Mouse (Mus musculus): ENCODE measurements around the gene Map4k1. TPM values are rescaled to one million over a fixed set of nuclear protein-coding genes. Genes with fewer than 3 reads are reported as not detected.

Gene Map4k1
- polyA plus RNA-seq, 1 experiment from 2014 or later = 10.6 TPM

DNA sequence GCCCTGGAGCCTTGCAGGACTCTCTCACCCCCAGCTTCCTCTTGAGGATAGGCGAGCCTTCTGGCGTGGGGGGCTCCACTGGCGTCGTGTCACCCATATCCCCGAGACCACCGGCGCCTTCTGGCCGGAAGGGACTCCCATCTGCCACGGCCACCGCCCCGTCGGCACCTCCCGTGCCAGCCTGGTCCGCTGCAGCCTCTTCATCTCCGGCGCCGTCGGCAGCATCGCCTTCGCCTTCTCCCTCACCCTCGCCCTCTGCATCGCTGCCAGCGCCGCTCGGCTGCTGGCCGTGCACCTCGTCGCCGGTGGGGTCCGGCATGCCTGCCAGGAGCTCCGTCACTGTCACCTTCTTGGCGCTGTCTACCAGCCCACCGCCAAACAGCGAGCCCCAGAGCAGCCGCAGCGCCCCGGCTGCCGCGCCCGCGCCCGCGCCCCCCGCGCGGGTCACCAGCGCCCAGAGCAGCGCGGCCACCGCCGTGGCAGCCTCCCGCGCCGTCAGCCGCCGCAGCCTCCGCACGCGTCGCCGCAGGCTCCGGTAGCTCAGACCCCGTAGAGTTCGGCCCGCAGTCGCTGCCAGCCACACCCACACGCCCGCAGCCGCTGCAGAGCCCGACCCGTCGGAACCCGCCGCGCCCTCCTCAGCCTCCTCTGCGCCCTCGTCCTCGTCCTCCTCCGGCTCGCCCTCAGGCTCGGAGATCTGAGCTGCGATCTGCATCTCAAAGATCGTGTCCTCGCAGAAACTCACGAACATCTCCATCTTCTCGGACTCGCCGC lies 37.8 kb downstream of the Map4k1 start:
- Histone ChIP-seq H3K27me3 (peaks cover 42% of the 10 kb centered on the region), H3K9ac (peak overlapping the region; percentile 31; the same call in 1 of the 2 replicates), H3K4me1 (replicated peaks) (peaks cover 9% of the 10 kb centered on the region), H3K4me2 (peak overlapping the region; percentile 62), H3K27ac (replicated peaks) (no peak overlapping the region), H3K4me3 (peak overlapping the region; percentile 40), H3K36me3 (no peaks in the 10 kb centered on the region), H3K9me3 (no peaks in the 10 kb centered on the region)
- 3% methylated on average over 72 of the region's 88 CpGs for WGBS
- ATAC-seq (ENCODE audit: low FRiP score, low read depth) = 0 out of 2 replicates have a peak, but pooled peaks have one; percentile 19

DNA sequence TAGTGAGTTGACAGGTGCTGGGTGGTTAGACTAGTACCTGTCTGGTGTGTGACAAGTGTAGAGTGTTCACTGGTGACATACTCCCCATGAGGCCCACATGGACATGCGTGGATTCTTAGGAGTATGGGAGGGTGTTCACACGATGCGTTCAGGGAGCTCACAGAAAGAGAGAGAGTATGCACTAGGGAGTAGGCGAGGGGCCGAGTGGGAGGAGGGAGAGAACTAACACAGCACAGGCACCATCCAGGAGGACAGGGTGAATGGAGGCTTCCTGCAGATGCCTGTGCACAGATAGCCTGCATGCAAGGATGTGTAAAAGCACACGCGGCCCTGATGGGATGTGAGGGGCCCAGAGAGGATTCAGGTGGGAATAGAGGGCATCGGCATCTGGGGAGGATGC lies 40.6 kb downstream of the Map4k1 start:
- no peak overlapping the region for H3K27ac ChIP-seq (replicated peaks)
- 89% methylated on average over 8 of the region's 8 CpGs for WGBS
- peaks cover 9% of the 10 kb centered on the region for H3K4me1 ChIP-seq (replicated peaks)
- no peaks in the 10 kb centered on the region for H3K36me3 ChIP-seq
- ATAC-seq (ENCODE audit: low FRiP score, low read depth) = no peak
- H3K27me3 ChIP-seq = peaks cover 42% of the 10 kb centered on the region
- no peaks in the 10 kb centered on the region for H3K9me3 ChIP-seq
- no peak overlapping the region for H3K4me3 ChIP-seq
- no peak overlapping the region for H3K9ac ChIP-seq
- H3K4me2 ChIP-seq = no peak overlapping the region

GRCm38 (mm10) chr7:29023514-29023913 lies 41.7 kb downstream of the Map4k1 start:
- 92% methylated on average over 8 of the region's 8 CpGs for WGBS
- Histone ChIP-seq H3K4me1 (replicated peaks) (peaks cover 9% of the 10 kb centered on the region), H3K9ac (no peak overlapping the region), H3K36me3 (no peaks in the 10 kb centered on the region), H3K4me3 (no peak overlapping the region), H3K27me3 (peaks cover 33% of the 10 kb centered on the region), H3K4me2 (no peak overlapping the region), H3K27ac (replicated peaks) (no peak overlapping the region), H3K9me3 (no peaks in the 10 kb centered on the region)
- ATAC-seq (ENCODE audit: low FRiP score, low read depth) = no peak

GRCm38 (mm10) chr7:29025566-29025965 lies 43.7 kb downstream of the Map4k1 start:
- no peak overlapping the region for H3K4me3 ChIP-seq
- no peak overlapping the region for H3K4me2 ChIP-seq
- H3K36me3 ChIP-seq = no peaks in the 10 kb centered on the region
- no peak overlapping the region for H3K27ac ChIP-seq (replicated peaks)
- peaks cover 12% of the 10 kb centered on the region for H3K27me3 ChIP-seq
- no peak for ATAC-seq (ENCODE audit: low FRiP score, low read depth)
- H3K9ac ChIP-seq = no peak overlapping the region
- 83% methylated on average over 7 of the region's 7 CpGs for whole genome bisulfite sequencing
- no peaks in the 10 kb centered on the region for H3K4me1 ChIP-seq (replicated peaks)
- no peaks in the 10 kb centered on the region for H3K9me3 ChIP-seq

DNA sequence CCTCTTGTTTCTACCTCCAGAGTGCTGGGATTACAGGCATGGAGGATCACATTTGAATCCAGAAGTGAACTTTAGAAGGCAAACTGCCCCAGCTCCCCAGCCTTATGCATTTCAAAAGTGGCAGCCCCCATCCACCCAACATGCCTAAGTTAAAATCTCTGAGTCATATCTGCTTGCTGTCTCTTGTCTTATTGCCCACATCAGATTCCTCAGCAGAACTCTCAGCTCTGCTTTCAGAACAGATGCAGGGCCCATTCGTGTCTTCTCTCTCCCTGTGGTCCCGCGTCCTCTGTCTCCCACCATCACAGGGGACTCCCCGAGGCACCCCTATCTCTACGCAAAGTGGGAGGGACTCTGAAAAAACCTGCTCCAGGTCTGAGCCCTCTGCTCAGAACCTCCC lies 44.3 kb downstream of the Map4k1 start:
- Histone ChIP-seq H3K27me3 (peaks cover 6% of the 10 kb centered on the region; the same call in 1 of the 2 replicates), H3K9me3 (no peaks in the 10 kb centered on the region), H3K4me1 (replicated peaks) (no peaks in the 10 kb centered on the region), H3K4me2 (no peak overlapping the region), H3K27ac (replicated peaks) (no peak overlapping the region), H3K4me3 (no peak overlapping the region), H3K36me3 (no peaks in the 10 kb centered on the region), H3K9ac (no peak overlapping the region)
- ATAC-seq (ENCODE audit: low FRiP score, low read depth) = no peak
- 93% methylated on average over 5 of the region's 5 CpGs for whole genome bisulfite sequencing

DNA sequence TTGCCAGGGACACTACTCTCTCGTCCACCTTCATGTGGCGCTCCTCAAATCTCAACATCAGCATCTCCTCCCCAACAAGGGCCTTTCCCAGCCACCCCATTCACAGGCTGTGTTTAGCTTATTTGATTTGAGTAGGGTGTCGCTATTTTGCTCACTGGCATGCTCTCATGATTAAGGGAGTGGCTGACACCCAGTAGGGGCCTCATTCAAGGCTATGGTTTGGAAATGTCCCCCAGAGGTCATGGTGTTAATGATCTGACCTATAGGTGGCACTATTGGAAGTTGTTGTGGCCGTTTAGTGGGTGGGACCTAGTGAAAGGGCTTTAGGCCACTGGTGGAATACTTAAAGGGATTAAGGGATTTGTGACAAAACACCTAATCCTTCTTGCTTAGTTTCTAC lies 45.0 kb downstream of the Map4k1 start:
- WGBS = 78% methylated on average over 4 of the region's 4 CpGs
- Histone ChIP-seq H3K4me2 (no peak overlapping the region), H3K9me3 (no peaks in the 10 kb centered on the region), H3K4me3 (no peak overlapping the region), H3K9ac (no peak overlapping the region), H3K36me3 (no peaks in the 10 kb centered on the region), H3K4me1 (replicated peaks) (no peaks in the 10 kb centered on the region), H3K27me3 (0 out of 2 replicates have a peak, but pooled peaks cover 3% of the 10 kb centered on the region), H3K27ac (replicated peaks) (no peak overlapping the region)
- ATAC-seq (ENCODE audit: low FRiP score, low read depth) = no peak

DNA sequence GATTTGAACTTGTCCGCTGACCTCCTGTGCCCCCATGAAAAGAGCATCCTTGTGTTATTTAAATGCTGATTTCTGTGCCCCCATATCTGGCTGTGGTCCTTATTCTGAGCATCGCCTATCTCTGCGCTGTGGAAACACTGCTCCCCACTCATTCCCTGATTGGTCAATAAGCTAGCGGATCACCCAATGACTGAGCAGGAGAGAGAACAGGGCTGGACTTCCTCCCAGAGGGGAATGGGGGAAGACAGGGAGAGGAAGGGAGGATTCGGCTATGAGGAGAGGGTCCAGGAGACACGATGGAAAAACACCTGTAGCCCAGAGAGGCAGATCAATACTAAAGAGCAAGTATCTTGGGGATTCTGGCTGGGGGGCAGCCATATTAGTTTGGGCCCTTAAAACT lies 46.9 kb downstream of the Map4k1 start:
- 83% methylated on average over 6 of the region's 6 CpGs for WGBS
- no peak for ATAC-seq (ENCODE audit: low FRiP score, low read depth)
- H3K9ac ChIP-seq = no peak overlapping the region

DNA sequence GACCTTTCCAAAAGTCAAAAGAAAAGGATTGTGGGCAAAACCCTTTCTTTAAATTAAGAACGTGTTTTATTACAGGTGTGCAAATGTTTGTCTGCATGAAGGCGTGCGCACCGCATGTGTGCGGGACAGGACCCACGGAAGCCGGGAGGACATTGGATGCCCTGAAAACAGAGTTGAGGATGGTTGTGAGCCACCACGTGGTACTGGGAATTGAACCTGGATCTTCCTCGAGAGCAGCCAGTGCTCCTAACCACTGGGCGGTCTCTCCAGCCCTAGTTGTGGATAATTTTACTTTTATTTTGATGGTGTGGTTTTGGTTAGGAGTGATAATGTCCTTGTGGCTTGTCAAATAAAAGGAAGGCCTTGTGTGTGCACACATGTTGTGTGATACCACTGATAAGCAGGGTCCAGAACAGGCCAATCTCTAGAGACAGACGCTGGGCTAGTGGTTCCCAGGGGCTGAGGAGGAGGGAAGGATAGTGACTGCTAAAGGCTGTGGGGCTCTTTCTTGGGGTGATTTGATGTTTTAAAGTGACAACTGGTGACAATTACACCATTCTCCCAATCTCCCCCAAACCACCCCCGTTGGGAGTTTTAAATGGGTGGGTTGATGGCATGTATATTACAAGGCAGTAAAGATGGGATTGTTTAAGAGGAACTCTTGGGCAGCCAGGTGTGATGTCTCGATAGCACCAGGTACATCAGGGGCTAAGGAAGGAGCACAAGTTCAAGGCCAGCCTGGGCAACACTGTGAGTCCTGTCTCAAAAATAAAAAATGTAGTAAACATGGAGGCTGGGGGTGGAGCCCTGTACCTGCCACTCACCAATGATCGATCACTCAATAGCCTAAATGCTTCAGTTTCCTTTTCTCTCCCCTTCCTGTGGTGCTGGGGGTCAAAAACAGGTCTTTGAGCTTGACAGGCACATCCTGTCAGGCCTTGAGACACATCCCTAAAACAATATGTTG lies 48.1 kb downstream of the Map4k1 start:
- 92% methylated on average over 14 of the region's 14 CpGs for WGBS
- Histone ChIP-seq H3K36me3 (no peaks in the 10 kb centered on the region), H3K9me3 (no peaks in the 10 kb centered on the region)

More for the DNA sequence above, 46.9 kb downstream of the Map4k1 start:
- Histone ChIP-seq H3K27ac (replicated peaks) (no peak overlapping the region), H3K36me3 (no peaks in the 10 kb centered on the region), H3K27me3 (no peaks in the 10 kb centered on the region), H3K4me3 (no peak overlapping the region), H3K4me2 (no peak overlapping the region), H3K9me3 (no peaks in the 10 kb centered on the region), H3K4me1 (replicated peaks) (no peaks in the 10 kb centered on the region)

DNA sequence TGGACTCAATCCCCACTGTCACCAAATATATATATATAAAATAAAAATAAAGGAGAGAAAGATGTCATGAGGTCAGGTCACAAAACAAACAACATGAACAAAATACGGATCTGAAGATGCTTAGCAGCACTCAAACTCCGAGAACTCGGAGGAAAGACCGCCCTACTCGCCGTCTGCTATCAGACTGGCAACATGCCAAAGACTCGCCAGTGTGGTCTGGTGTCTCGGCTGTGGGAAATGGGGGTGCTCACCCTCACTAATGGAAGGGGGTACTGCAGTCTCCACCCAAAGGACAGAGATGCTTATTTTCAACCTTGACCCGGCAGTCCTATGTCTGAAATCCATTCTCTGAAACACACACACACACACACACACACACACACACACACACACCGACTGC lies 49.8 kb downstream of the Map4k1 start:
- no peaks in the 10 kb centered on the region for H3K36me3 ChIP-seq
- H3K4me1 ChIP-seq (replicated peaks) = no peaks in the 10 kb centered on the region
- H3K27me3 ChIP-seq = no peaks in the 10 kb centered on the region
- H3K4me2 ChIP-seq = no peak overlapping the region
- H3K9me3 ChIP-seq = no peaks in the 10 kb centered on the region
- H3K9ac ChIP-seq = no peak overlapping the region
- no peak overlapping the region for H3K27ac ChIP-seq (replicated peaks)
- WGBS = 77% methylated on average over 10 of the region's 10 CpGs
- no peak overlapping the region for H3K4me3 ChIP-seq
- no peak for ATAC-seq (ENCODE audit: low FRiP score, low read depth)

More for the DNA sequence above, 48.1 kb downstream of the Map4k1 start:
- Histone ChIP-seq H3K4me2 (no peak overlapping the region), H3K27me3 (no peaks in the 10 kb centered on the region), H3K27ac (replicated peaks) (no peak overlapping the region), H3K4me3 (no peak overlapping the region), H3K4me1 (replicated peaks) (no peaks in the 10 kb centered on the region), H3K9ac (no peak overlapping the region)
- no peak for ATAC-seq (ENCODE audit: low FRiP score, low read depth)

GRCm38 (mm10) chr7:29032685-29033084 lies 50.8 kb downstream of the Map4k1 start:
- Histone ChIP-seq H3K4me3 (no peak overlapping the region), H3K36me3 (no peaks in the 10 kb centered on the region), H3K27ac (replicated peaks) (no peak overlapping the region), H3K4me2 (no peak overlapping the region), H3K9me3 (no peaks in the 10 kb centered on the region), H3K27me3 (no peaks in the 10 kb centered on the region), H3K9ac (no peak overlapping the region), H3K4me1 (replicated peaks) (no peaks in the 10 kb centered on the region)
- 88% methylated on average over 5 of the region's 5 CpGs for WGBS
- no peak for ATAC-seq (ENCODE audit: low FRiP score, low read depth)

DNA sequence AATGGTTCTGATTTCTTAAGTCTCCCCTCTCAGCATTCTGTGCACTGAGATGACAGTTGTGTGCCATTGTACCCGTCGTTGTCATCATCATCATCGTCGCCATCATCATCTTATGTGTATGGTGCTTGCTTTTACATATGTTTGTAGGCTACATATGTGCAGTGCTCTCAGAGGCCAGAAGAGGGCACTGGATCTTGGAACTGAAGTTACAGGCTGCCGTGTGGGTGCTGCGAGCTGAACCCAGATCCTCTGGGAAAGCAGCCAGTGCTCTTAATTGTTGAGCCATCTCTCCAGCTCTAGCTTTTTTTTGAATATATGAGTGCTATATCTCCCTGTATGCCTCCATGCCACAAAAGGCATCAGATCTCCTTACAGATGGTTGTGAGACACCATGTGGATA lies 55.4 kb downstream of the Map4k1 start:
- Histone ChIP-seq H3K36me3 (no peaks in the 10 kb centered on the region), H3K27ac (replicated peaks) (no peak overlapping the region), H3K4me2 (no peak overlapping the region), H3K4me1 (replicated peaks) (peaks cover 12% of the 10 kb centered on the region), H3K27me3 (no peaks in the 10 kb centered on the region), H3K9me3 (no peaks in the 10 kb centered on the region), H3K9ac (no peak overlapping the region), H3K4me3 (no peak overlapping the region)
- no peak for ATAC-seq (ENCODE audit: low FRiP score, low read depth)
- 89% methylated on average over 6 of the region's 6 CpGs for WGBS

GRCm38 (mm10) chr7:29039604-29039984 lies 57.7 kb downstream of the Map4k1 start:
- Histone ChIP-seq H3K36me3 (no peaks in the 10 kb centered on the region), H3K4me3 (peak overlapping the region; percentile 37), H3K4me1 (replicated peaks) (peaks cover 18% of the 10 kb centered on the region), H3K4me2 (peak overlapping the region; percentile 72), H3K9me3 (no peaks in the 10 kb centered on the region), H3K27ac (replicated peaks) (no peak overlapping the region), H3K27me3 (no peaks in the 10 kb centered on the region), H3K9ac (peak overlapping the region; percentile 36)
- peak; percentile 60 for ATAC-seq (ENCODE audit: low FRiP score, low read depth)
- 2% methylated on average over 11 of the region's 11 CpGs for WGBS
